Mouse (Mus musculus) colon, adult 2 months (tissue): Measurements from ENCODE around the gene Drc3. TPM values are rescaled to one million over a fixed set of nuclear protein-coding genes. Genes with fewer than 3 reads are reported as not detected.

ENCODE experiments used
- polyA plus RNA-seq: library from polyadenylated mRNA; depleted of rRNA; stranded (reverse); fragments of >200 nt; gene quantifications from 2 replicates; pipeline ENCODE4 v1.2.3, GENCODE M21; 2012; rRNA removed

Gene Drc3
- 0.26 and 0.31 TPM in 2 replicates for polyA plus RNA-seq

DNA sequence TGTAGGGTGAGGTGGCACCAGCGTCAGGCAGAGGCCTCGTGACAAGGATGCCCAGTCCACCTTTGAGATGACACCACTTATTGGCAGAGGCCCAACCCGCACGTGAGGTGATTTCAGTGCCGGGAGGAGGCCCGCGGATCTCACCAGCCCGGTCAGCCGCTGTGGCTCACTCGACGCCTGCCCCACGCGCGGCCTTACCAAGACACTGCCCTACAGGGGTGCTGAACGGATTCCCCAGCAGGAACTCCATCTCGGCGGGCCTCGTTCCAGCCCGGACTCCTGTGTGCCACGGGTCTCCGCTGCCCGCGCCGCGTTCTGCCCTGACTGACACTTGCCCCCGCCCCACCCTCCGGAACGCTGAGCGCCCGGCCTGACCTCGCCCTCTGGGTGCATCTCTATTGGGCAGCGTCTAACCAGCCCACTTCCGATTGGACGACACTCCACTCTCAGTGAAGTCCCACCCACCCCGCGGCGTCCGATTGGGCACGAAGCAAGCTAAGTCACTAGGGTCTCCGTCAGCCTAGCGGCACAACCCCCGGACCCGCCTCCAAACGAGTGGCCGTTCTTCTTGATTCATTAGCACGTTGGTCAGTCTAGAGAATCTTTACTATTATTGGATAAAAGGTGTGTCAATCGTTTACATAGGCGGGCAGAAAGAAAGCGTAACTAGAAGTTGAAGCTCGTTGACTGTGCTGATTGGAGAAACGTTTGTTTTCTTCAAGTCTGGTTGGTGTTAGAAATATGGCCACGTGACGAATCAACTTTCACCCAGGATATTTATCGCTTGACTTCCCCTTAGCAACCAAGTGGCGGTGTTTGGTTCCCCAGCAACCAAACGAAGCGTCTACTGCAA is at the start of gene Drc3, which contains the start of gene Tom1l2:
Drc3 (plus strand) TSS at position 771 of the 853 bp plus-strand sequence.
Tom1l2 (minus strand) TSS at position 347 of the 853 bp plus-strand sequence.

GRCm38 (mm10) chr11:60416963-60417716 is 64.0 kb downstream of the Drc3 start, which contains the start of gene Gid4:
TSS of gene Gid4 (plus strand) at chr11:60417145.

DNA sequence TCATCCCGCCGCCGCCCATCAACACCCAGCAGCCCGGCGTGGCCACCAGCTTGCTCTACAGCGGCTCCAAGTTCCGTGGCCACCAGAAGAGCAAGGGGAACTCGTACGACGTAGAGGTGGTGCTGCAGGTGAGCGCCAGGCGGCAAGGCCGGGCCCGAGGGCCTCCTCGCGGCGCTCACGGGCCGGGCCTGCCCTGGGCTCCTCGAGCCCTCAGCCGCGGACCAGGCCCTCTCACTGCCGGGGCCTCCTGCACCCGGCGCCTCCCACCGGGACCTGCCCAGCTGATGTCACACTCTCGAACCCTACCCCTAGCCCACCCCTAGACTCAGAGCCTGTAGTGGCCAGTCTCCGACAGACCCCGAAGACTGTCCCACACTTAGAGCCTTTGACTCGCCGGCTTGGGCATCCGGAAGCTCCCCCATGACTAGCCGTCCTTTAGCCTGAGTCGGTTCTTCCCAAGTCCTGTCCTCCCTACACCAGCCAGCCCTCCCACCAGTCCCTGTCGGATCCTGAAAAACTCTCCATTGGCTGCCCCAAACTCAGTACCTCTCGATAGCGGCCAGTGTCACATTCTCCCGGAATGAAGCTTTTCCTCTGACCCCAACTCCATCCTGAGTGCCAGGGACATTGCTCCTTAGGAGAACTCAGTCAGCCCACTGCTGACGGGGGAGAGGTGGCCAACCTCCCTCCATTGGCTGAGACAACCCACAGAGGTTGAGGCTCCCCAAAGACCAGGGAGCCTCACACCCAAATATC is 64.8 kb downstream of the Drc3 start, which contains the start of gene Atpaf2:
Atpaf2 (minus strand) TSS at position 741 of the 756 bp plus-strand sequence.

Other genes starting within 250 kb of the Drc3 start
- 36.2 and 36.6 TPM in 2 replicates for gene Rai1, start 248.3 kb upstream of the Drc3 start, polyA plus RNA-seq
- gene Srebf1, start 130.7 kb upstream of the Drc3 start, polyA plus RNA-seq = 198 and 220 TPM in 2 replicates
- gene Tom1l2, start 424 bp upstream of the Drc3 start, polyA plus RNA-seq = 78.9 and 103 TPM in 2 replicates
- gene Gid4, start 63.8 kb downstream of the Drc3 start, polyA plus RNA-seq = 16.0 and 18.5 TPM in 2 replicates
- 25.3 and 26.0 TPM in 2 replicates for gene Atpaf2, start 65.1 kb downstream of the Drc3 start, polyA plus RNA-seq
- gene Drg2, start 101.3 kb downstream of the Drc3 start, polyA plus RNA-seq = 31.5 and 36.1 TPM in 2 replicates
- gene Myo15, start 116.0 kb downstream of the Drc3 start, polyA plus RNA-seq = 0.02 and 0.07 TPM in 2 replicates
- 29.3 and 30.5 TPM in 2 replicates for gene Alkbh5, start 183.1 kb downstream of the Drc3 start, polyA plus RNA-seq